28 mouse cellular contexts compared by ENCODE assay signal in the genomic region with DNA sequence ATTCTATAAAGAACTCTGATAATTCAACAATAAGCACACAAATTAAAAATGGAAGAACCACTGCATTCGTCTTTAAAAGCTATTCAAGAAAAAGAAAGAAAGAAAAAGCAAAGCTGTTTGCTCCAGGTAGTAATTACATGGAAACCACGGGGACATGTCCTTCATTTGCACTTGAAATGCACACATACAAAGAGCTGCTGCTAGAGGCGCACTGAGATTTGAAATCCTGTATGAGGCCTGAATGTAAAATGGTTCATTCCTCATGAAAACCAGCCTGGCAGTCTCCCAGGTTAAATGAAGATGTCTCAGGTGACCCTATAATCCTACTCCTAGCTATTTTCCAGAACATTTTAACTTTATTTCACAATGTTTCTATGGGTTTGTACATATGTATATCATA.
DNase-seq lines count a peak whose midpoint lies in the region; ATAC-seq and TF ChIP-seq lines count a peak whose summit lies in the region.
"Had no signal": no experiment of that assay in that cellular context is flagged by ENCODE, and none has a peak within 500 bp of the region (broad histone marks: within the 10 kb centered on the region; RNA-seq: fewer than 3 reads in every experiment).

No protein-coding gene starts in this region.

- ATAC-seq in forebrain, embryonic 14.5 days: no peak
- peak; percentile 47; the same call in 1 of the 2 replicates for ATAC-seq in hindbrain, postnatal 0 days
- ATAC-seq in midbrain, embryonic 15.5 days (replicated peaks): peak; percentile 85
- ATAC-seq in midbrain, embryonic 11.5 days (ENCODE audit: low FRiP score): no peak
- ATAC-seq: activated CD4-positive, CD25-positive, alpha-beta regulatory T cell, adult 4 months; CD4-positive, CD25-positive, alpha-beta regulatory T cell, adult 4 months; forebrain, embryonic 13.5 days; Patski had no signal

- no peaks in the 10 kb centered on the region for H3K36me3 ChIP-seq in forebrain, embryonic 14.5 days (ENCODE audit: control insufficient read depth, insufficient read depth, low read length)
- no peaks in the 10 kb centered on the region for H3K36me3 ChIP-seq in forebrain, embryonic 10.5 days (replicated peaks)
- H3K36me3 ChIP-seq in hindbrain, postnatal 0 days (ENCODE audit: insufficient read depth, low read length): no peaks in the 10 kb centered on the region
- H3K36me3 ChIP-seq in hindbrain, embryonic 10.5 days: no peaks in the 10 kb centered on the region
- H3K36me3 ChIP-seq in midbrain, embryonic 15.5 days (replicated peaks): no peaks in the 10 kb centered on the region
- no peaks in the 10 kb centered on the region for H3K36me3 ChIP-seq in midbrain, embryonic 11.5 days (ENCODE audit: control insufficient read depth, insufficient read depth, low read length)
- H3K36me3 ChIP-seq: embryonic facial prominence, embryonic 13.5 days; embryonic facial prominence, embryonic 15.5 days; G1E had no signal

- no peaks in the 10 kb centered on the region for H3K9me3 ChIP-seq in forebrain, embryonic 14.5 days (replicated peaks; ENCODE audit: control insufficient read depth, low read length)
- no peaks in the 10 kb centered on the region for H3K9me3 ChIP-seq in forebrain, embryonic 10.5 days
- no peaks in the 10 kb centered on the region for H3K9me3 ChIP-seq in hindbrain, postnatal 0 days (ENCODE audit: low read length)
- no peaks in the 10 kb centered on the region for H3K9me3 ChIP-seq in hindbrain, embryonic 10.5 days
- H3K9me3 ChIP-seq in midbrain, embryonic 15.5 days: no peaks in the 10 kb centered on the region
- no peaks in the 10 kb centered on the region for H3K9me3 ChIP-seq in midbrain, embryonic 11.5 days (ENCODE audit: control insufficient read depth, low read length)
- H3K9me3 ChIP-seq: embryonic facial prominence, embryonic 13.5 days; embryonic facial prominence, embryonic 15.5 days; forebrain, embryonic 13.5 days; G1E had no signal

- H3K27ac ChIP-seq in forebrain, embryonic 14.5 days (ENCODE audit: low read depth, low read length): no peak overlapping the region
- H3K27ac ChIP-seq in forebrain, embryonic 10.5 days: no peak overlapping the region
- H3K27ac ChIP-seq in hindbrain, postnatal 0 days: no peak overlapping the region
- no peak overlapping the region for H3K27ac ChIP-seq in hindbrain, embryonic 10.5 days
- H3K27ac ChIP-seq in midbrain, embryonic 15.5 days: no peak overlapping the region
- no peak overlapping the region for H3K27ac ChIP-seq in midbrain, embryonic 11.5 days (ENCODE audit: low read depth, low read length)
- H3K27ac ChIP-seq: embryonic facial prominence, embryonic 13.5 days; embryonic facial prominence, embryonic 15.5 days; forebrain, embryonic 13.5 days had no signal

- peak; percentile 19 for DNase-seq in forebrain, embryonic 14.5 days (ENCODE audit: low spot score)
- DNase-seq in forebrain, embryonic 10.5 days (ENCODE audit: extremely low spot score, low spot score): no peak
- DNase-seq in hindbrain, postnatal 0 days (ENCODE audit: low spot score): peak; percentile 30
- DNase-seq in hindbrain, embryonic 10.5 days (ENCODE audit: low spot score): no peak
- DNase-seq in midbrain, embryonic 11.5 days (ENCODE audit: low spot score, missing footprints): no peak
- peak; percentile 64 for DNase-seq in brain, embryonic 14.5 days (ENCODE audit: low read depth)
- no peak for DNase-seq in heart, postnatal 10 days
- DNase-seq: adrenal gland, adult 8-10 months; adrenal gland, postnatal 14 days; adrenal gland, postnatal 36 days; B cell, adult 2 months; cerebellum, adult 11 months; cerebellum, adult 18-20 months; cerebellum, adult 8-10 months; cerebellum, adult 9-11 months; cerebellum, postnatal 14 days; cerebellum, postnatal 36 days; embryo, embryonic 11 days had no signal

- H3K4me3 ChIP-seq in forebrain, embryonic 14.5 days (ENCODE audit: low read depth, low read length): no peak overlapping the region
- no peak overlapping the region for H3K4me3 ChIP-seq in forebrain, embryonic 10.5 days
- H3K4me3 ChIP-seq in hindbrain, postnatal 0 days (ENCODE audit: low read length): no peak overlapping the region
- no peak overlapping the region for H3K4me3 ChIP-seq in hindbrain, embryonic 10.5 days
- no peak overlapping the region for H3K4me3 ChIP-seq in midbrain, embryonic 15.5 days
- H3K4me3 ChIP-seq in midbrain, embryonic 11.5 days (ENCODE audit: low read depth, low read length): no peak overlapping the region
- H3K4me3 ChIP-seq: embryonic facial prominence, embryonic 13.5 days; embryonic facial prominence, embryonic 15.5 days; erythroblast, embryonic 14.5 days; forebrain, embryonic 13.5 days had no signal

- H3K27me3 ChIP-seq in forebrain, embryonic 14.5 days (replicated peaks; ENCODE audit: control insufficient read depth, insufficient read depth, low read length): no peaks in the 10 kb centered on the region
- H3K27me3 ChIP-seq in forebrain, embryonic 10.5 days (ENCODE audit: poor library complexity, severe bottlenecking): no peaks in the 10 kb centered on the region
- no peaks in the 10 kb centered on the region for H3K27me3 ChIP-seq in hindbrain, postnatal 0 days (ENCODE audit: insufficient read depth, low read length)
- no peaks in the 10 kb centered on the region for H3K27me3 ChIP-seq in hindbrain, embryonic 10.5 days (ENCODE audit: insufficient read depth, poor library complexity, severe bottlenecking)
- no peaks in the 10 kb centered on the region for H3K27me3 ChIP-seq in midbrain, embryonic 15.5 days (replicated peaks)
- H3K27me3 ChIP-seq in midbrain, embryonic 11.5 days (ENCODE audit: control insufficient read depth, insufficient read depth, low read length): no peaks in the 10 kb centered on the region
- H3K27me3 ChIP-seq: CH12.LX; embryonic facial prominence, embryonic 13.5 days; embryonic facial prominence, embryonic 15.5 days; forebrain, embryonic 13.5 days had no signal

- intact Hi-C loops in heart, postnatal 10 days (cut with DNase I): no loop called here

- H3K9ac ChIP-seq in forebrain, embryonic 14.5 days (ENCODE audit: low read length): no peak overlapping the region
- H3K9ac ChIP-seq in hindbrain, postnatal 0 days (replicated peaks; ENCODE audit: low read length): no peak overlapping the region
- no peak overlapping the region for H3K9ac ChIP-seq in midbrain, embryonic 15.5 days
- H3K9ac ChIP-seq in midbrain, embryonic 11.5 days (ENCODE audit: low read length): no peak overlapping the region
- H3K9ac ChIP-seq: embryonic facial prominence, embryonic 13.5 days; embryonic facial prominence, embryonic 15.5 days; forebrain, embryonic 13.5 days had no signal

- WGBS in forebrain, embryonic 14.5 days: 22% methylated on average over 3 of the region's 3 CpGs
- WGBS in forebrain, embryonic 10.5 days: 63% methylated on average over 3 of the region's 3 CpGs
- WGBS in hindbrain, postnatal 0 days: 40% methylated on average over 3 of the region's 3 CpGs
- 72% methylated on average over 3 of the region's 3 CpGs for WGBS in hindbrain, embryonic 10.5 days
- 22% methylated on average over 3 of the region's 3 CpGs for WGBS in midbrain, embryonic 15.5 days
- WGBS in midbrain, embryonic 11.5 days: 62% methylated on average over 3 of the region's 3 CpGs

- H3K4me2 ChIP-seq in forebrain, embryonic 14.5 days (ENCODE audit: low read length): no peak overlapping the region
- no peak overlapping the region for H3K4me2 ChIP-seq in hindbrain, postnatal 0 days (ENCODE audit: low read depth, low read length)
- H3K4me2 ChIP-seq in midbrain, embryonic 15.5 days: no peak overlapping the region
- no peak overlapping the region for H3K4me2 ChIP-seq in midbrain, embryonic 11.5 days
- H3K4me2 ChIP-seq: embryonic facial prominence, embryonic 13.5 days; embryonic facial prominence, embryonic 15.5 days; forebrain, embryonic 13.5 days had no signal

- no peak for TF ChIP-seq POLR2A in brain, embryonic 14.5 days (IDR thresholded peaks at IDR 0.05; ENCODE audit: borderline replicate concordance, extremely low read depth, insufficient read depth, insufficient read length, poor library complexity, severe bottlenecking)

- no peak for TF ChIP-seq CTCF in hindbrain, postnatal 0 days (IDR thresholded peaks at IDR 0.05; ENCODE audit: low read depth)
- no peak for TF ChIP-seq CTCF in brain, embryonic 14.5 days (IDR thresholded peaks at IDR 0.05; ENCODE audit: borderline replicate concordance, extremely low read depth, insufficient read depth, insufficient read length)

- no peaks in the 10 kb centered on the region for H3K4me1 ChIP-seq in forebrain, embryonic 14.5 days (ENCODE audit: control insufficient read depth, insufficient read depth, low read length)
- H3K4me1 ChIP-seq in forebrain, embryonic 10.5 days: no peaks in the 10 kb centered on the region
- H3K4me1 ChIP-seq in hindbrain, postnatal 0 days (ENCODE audit: insufficient read depth, low read length): no peaks in the 10 kb centered on the region
- H3K4me1 ChIP-seq in hindbrain, embryonic 10.5 days (replicated peaks): no peaks in the 10 kb centered on the region
- no peaks in the 10 kb centered on the region for H3K4me1 ChIP-seq in midbrain, embryonic 15.5 days
- no peaks in the 10 kb centered on the region for H3K4me1 ChIP-seq in midbrain, embryonic 11.5 days (ENCODE audit: control insufficient read depth, insufficient read depth, low read length)
- H3K4me1 ChIP-seq: embryonic facial prominence, embryonic 13.5 days; embryonic facial prominence, embryonic 15.5 days had no signal

Comparison
In these comparisons a context has a peak if more than half of its experiments do, and no peak if none do; other contexts are left out.
1. ATAC-seq: peak in hindbrain, postnatal 0 days (single experiment) and midbrain, embryonic 15.5 days (single experiment); none in forebrain, embryonic 14.5 days (single experiment) and midbrain, embryonic 11.5 days (single experiment).
2. DNase-seq: peak in forebrain, embryonic 14.5 days (single experiment), hindbrain, postnatal 0 days (single experiment) and brain, embryonic 14.5 days (single experiment); none in forebrain, embryonic 10.5 days (single experiment), hindbrain, embryonic 10.5 days (single experiment), midbrain, embryonic 11.5 days (single experiment) and heart, postnatal 10 days (0 of 2).